Mouse (Mus musculus) hindlimb bud, embryonic 11.5 days (tissue): ENCODE results near the gene Gm48552.

Source experiments
- DNase-seq: peaks from one replicate; pipeline ENCODE4 v3.0.0-alpha.2; 2012; ENCODE audit warnings: low read depth, low spot score; ENCODE audit errors: extremely low spot score

The Gm48552 gene

DNA sequence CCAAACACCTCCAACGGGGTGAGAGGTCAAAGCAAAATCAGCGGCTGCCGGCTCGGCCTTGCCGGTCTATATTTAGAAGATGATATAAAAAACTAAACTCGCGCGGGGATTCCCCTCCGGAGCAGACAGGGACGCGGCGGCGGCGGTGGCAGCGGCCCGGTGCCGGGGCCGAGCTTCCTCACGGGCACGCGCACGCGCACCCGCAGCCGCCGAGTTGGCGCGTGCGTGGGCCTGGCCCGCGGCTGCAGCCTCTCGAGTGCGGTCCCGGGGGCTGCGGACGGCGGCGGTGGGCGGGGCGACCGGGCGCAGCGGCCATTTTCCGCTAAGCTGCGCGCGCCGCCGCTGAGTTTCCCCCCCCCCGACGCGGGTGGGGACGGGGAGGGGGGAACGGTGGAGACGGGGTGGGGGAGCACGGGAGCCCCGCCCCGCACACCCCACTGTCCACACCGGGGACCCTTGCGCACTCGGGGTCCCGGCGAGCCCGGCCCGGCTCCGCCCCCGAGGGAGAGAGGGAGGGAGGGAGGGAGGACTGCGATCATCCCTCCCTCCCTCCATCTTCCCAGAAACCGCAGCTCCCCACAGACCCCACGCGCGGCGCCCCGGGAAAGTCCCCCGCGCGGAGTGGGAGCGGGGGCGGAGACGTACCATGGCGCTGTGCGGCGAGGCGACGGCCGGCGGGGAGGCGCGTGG lies 41.5 kb downstream of the Gm48552 start:
- no peak for DNase-seq

- DNase-seq: no peak
Observed at GRCm38 (mm10) chr10:81430831-81431525, 42.2 kb downstream of the Gm48552 start.

GRCm38 (mm10) chr10:81431526-81432168 lies 42.8 kb downstream of the Gm48552 start:
- DNase-seq: no peak

DNA sequence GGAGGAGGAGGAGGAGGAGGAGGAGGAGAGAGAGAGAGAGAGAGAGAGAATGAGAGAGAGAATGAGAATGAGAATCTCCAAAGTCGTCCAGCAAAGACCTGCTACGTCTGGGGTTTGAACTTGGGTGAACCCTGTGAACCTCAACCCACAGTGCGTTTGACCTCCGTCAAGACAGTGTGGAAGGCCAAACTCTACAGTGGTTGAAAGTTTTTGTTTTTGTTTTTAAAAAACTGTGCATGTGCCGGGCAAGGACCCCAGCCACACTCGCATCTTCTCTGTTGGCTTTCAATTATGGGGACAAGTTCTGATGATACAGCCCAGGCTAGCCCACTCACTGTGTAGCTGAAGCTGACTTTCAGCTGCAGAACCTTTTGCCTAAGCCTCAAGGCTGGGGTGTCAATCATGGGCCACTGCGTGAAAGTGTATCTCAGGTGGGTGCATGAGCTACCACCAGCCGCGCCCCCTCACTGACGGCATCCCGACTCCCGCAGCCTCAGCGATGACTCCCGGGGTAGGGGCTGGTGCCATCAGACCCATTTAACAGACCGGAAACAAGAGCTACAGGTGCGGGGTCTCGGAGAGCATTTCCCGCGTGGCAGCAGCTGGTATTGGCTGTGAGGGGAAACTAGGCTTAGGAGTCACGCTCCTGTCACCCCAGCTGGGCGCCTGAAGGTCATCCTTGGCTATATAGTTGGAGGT lies 43.5 kb downstream of the Gm48552 start:
- DNase-seq: no peak

DNA sequence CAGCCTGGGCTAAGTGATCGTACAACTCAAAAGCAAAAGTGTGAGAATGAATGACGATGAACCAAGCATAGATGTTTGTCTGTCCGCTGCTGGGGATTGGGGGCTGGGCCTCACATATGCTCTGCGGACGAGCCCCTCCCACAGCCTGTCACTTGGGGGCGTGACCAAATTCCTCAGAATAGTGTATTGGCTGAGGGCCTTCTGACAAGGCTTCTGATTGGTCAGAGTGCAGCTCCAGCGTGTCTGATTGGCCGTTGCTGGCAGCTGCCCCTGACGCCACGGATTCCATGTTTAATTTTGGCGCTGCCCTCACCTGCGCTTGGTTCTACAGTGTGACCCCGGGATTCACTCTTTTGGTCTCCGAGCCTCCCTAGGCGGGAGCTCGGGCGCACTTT lies 44.1 kb downstream of the Gm48552 start:
- peak; percentile 63 for DNase-seq

GRCm38 (mm10) chr10:81433541-81434289 lies 44.9 kb downstream of the Gm48552 start:
- DNase-seq: no peak

DNA sequence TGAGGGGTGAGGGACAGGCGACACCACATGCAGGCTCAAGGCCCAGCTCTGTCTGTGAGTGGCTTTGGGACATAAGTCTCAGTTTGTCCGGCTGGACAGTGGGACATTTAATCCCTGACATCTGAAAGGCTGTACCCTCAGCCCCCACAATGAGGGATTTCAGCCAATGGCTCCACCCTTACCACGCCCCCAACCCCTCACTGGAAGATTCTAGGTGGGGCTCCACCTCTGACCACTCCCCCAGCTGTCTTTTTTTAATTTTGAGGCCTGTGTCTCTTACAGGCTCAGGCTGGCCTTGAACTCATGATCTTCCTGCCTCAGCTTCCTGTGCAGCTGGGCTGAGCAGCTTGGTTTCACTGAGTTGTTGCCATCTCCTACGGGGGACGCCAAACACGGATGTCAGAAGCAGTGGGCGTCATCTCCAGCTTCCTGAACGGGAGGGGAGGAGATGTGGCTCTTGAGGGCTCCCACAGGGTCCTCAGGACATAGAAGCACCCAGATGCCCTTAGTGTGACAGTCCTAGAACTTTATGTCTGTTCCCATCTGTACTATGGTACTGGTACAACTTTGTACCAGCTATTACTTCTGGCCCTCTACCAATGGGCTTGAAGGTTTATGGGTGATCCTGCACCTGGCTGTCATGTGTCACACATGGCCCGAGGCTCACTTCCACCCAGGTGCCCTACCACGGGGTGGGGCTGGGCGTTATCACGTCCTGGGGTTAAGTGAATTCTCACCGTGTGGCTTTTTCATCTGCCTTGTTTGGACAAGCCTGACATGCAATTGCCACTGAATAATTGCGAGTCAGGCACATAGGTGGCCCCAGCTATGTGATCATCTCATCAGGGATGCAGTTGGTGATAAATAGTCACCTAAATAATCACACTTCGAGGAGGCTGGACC lies 45.8 kb downstream of the Gm48552 start:
- no peak for DNase-seq

DNA sequence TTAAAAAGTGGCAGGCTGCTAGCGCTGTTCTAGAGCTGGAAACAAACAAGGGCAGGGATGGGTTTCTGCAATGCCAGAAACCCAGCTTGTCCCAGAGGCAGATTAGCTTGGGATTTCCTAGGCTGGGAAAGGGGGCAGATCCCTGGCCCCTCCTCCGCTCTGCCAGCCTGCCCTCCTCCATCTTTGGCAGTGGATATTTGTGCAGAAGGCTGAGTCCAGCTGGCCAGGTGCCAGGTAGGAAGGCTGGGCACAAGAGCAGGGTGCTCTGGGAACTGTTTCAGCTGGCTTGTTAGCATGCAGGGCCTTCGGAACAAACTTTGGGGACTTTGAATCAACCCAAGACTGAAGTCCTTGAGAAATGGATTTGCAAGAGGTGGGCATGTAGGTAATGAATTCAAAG lies 46.6 kb downstream of the Gm48552 start:
- DNase-seq: no peak
